Mouse (Mus musculus) monocyte, adult 2 months (primary cell): ENCODE results near the gene Zpbp2.

Source experiments
- DNase-seq, 2 experiments: peaks; one replicate each; pipeline ENCODE4 v3.0.0; 2022; ENCODE audit warnings: low spot score in 2 of 2, low read depth in 1 of 2

Zpbp2 gene

GRCm38 (mm10) chr11:98550975-98551828 is at the start of gene Zpbp2:
Gene Zpbp2 (plus strand): TSS chr11:98551097.
- DNase-seq: peak; percentile 70 to 88

GRCm38 (mm10) chr11:98504926-98505325 is 46.0 kb upstream of the Zpbp2 start:
- no peak for DNase-seq

DNA sequence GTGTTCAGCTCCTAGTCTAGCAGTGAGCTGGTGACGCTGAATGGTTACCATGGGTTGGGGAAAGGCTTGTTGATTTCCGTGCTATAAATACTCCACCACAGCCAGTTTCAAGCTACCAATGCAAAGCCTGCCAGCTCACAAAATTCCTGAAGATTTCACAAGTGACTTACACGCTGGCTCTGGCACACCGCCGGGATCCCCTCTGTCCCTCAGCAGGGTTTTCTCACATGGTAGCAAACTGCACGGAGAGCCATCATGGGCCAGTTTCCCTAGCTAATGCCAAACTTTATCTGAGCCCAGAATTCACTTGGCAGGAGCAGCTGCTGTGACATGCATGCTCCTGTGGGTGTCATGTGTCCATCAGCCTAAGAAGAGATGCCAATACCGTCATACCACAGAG is 41.5 kb upstream of the Zpbp2 start:
- no peak for DNase-seq

DNA sequence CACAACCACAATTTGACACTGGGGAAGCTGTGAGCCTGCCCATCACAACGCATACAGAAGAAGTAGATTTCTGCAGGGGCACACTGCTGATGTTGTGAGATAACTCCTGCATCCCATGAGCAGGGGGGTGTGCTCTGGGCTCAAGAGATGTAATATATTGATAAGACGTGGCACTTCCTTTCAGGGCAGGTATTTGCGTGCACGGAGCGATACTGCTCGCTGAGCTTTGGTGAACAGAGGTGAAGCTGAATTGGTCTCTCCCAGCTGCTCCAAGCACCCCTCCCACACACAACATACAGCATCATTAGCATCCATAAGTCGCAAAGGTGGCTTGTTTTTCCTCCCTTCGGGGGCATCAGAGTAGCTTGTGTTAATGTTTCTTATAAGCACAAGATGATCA is 40.8 kb upstream of the Zpbp2 start:
- DNase-seq: no peak

- no peak for DNase-seq
These were observed 38.0 kb upstream of the Zpbp2 start for GRCm38 (mm10) chr11:98512881-98513280.

DNA sequence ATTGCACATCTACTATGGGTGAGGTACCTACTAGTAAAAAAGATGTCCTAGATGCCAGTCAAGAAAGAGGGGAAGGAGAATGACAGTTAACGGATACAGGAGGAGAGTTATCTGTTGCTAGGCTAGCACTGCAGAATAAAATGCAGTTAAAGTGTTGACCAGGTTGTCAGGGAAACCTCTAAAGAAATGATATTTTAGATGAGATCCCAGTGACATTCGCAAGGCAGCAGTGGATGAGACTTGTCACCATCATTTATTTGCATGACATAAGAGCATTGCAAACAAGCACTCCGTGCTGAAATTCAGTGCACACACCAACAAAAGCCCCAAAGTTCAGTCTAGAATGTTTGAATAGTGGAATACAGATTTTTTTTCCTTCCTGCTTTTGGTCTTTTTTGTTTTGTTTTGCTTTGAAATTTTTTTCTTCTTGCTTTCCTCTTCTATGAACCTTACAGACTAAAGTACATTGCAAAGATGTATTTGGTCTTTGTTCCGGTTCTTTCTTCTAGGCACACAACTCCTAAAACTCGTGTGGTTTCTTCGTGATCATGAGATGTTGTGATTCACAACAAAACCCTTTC is 37.5 kb upstream of the Zpbp2 start:
- DNase-seq: no peak

GRCm38 (mm10) chr11:98520468-98520867 is 30.4 kb upstream of the Zpbp2 start:
- DNase-seq: no peak

DNA sequence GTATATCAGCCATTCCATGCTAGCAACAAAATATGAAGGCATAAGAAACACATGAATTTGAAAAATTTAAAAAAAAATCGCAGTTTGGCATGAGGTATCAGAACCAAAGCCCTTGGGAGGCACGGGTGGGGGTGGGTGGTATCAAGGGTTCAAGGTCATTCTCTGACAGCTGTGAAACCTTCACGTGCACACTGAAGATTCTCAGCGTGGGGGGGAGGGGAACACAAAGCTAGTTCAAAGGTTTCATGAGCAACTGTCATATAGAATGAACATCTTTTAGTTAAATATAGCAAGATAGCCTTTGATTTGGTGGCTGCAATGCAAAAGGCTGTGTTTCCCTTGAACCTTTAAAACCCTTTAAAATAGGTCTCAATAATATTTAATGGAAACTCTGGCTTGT is 25.8 kb upstream of the Zpbp2 start:
- no peak for DNase-seq

GRCm38 (mm10) chr11:98526824-98527461 is 24.0 kb upstream of the Zpbp2 start:
- DNase-seq: no peak

DNA sequence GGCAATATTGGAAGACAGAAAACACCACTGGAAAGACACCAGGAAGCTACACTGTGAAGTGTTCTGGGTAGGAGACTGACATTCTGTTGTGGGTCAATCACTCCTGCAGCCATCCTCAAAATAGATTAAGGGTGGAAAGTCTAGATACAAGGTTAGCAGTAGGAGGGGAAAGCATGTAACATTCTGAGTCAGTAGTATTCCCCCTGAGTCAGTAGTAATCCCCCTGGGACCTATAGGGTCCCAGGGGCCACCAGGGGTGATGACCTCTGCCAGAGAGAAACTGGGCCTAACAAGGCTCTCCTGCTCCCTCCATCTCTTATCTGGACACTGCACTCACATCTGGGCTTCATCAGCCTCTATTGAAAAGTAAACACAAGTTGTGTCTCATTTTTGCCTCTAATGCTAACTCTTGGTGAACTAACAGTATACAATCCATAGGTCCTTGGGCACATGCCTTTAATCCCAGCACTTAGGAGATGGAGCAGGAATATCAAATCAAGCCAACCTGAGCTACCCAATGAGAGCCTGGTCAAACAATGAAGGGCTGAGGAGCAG is 13.3 kb upstream of the Zpbp2 start:
- DNase-seq: no peak

DNA sequence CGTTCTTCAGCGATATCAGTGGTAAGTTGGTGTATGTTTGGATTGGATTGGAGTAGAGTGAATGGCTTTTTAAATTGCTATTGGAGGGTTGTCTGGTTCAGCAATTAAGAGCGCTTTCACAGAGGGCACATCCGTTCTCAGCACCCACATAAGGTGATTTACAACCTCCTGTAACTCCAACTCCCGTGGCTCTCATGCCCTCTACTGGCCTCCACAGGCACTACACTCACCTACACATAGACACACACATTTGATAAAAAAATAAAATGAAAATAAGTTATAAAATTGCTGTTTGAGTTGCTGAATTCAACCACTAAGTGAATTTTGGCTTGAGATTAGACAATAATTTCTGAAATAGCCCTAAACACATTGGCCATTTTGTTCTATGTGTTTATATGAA is 10.6 kb upstream of the Zpbp2 start:
- no peak for DNase-seq

DNA sequence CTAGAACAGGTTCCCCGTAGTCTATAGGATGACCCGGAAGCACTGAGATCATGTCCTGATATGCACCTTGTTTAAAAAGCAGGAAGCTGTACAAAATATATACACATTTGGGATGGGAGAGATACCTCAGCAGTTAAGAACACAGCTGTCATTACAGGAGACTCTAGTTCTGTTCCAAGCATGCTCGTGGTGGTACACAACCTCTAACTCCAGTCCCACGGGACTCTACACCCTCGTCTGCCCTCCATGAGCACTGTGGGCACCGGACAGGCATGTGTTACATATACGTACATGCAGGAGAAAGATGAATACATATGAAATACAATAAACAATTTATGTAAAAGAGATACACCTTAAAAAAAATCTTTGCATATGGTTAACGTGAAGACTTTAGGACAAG is 8.3 kb upstream of the Zpbp2 start:
- no peak for DNase-seq

DNA sequence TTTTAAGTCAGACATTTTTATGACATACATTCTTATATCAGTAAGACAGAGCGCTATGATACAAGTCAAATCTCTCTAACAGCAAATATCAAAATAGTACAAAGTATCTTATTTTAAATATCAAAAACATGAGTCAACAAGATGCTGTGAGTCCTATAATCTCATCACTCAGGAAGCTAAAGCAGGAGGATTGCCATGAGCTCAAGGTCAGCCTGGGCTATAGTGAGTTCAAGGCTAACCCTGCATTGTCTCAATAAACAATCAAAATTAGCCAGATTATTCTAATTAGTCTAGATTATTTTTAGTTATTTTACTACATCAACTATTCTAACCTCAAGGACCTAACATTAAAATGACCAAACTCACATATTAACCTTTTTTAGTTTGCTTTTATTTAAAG is 7.5 kb upstream of the Zpbp2 start:
- no peak for DNase-seq

DNA sequence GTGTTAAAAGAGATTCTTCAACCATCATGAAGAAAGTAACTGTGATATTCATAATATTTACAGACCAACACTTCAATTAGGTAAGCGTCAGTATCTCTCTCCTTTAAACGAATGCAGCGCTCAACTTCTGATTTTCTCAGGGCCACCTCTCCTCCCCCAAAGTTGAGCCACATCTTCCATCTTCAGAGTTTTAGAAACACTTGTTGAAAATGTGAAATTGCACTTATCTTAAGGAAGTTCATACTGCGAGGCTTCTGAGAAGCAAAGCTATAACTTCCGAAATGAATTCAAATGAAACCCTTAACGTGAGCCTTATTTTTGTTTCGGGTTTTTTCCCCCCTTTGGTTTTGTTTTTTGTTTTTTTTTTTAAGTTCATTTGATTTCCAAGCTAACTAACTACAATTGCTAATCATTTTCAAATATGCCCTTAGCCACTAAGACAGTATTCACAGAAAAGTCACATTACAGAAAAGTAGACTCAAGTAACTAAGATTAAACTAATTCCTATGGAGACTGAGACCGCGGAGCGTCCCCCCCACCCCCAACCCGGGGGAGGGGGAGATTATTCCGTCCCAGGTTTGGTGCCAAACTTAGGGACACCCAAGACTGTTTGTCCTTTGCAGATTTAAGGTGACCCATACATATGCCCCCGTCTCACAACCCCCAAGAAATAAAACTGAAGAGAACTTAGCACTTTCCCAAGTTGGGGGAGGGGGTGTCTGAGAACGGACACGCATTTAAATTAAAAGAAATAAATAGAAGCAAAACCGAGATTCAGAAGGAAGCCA is 5.8 kb upstream of the Zpbp2 start:
- DNase-seq: no peak

DNA sequence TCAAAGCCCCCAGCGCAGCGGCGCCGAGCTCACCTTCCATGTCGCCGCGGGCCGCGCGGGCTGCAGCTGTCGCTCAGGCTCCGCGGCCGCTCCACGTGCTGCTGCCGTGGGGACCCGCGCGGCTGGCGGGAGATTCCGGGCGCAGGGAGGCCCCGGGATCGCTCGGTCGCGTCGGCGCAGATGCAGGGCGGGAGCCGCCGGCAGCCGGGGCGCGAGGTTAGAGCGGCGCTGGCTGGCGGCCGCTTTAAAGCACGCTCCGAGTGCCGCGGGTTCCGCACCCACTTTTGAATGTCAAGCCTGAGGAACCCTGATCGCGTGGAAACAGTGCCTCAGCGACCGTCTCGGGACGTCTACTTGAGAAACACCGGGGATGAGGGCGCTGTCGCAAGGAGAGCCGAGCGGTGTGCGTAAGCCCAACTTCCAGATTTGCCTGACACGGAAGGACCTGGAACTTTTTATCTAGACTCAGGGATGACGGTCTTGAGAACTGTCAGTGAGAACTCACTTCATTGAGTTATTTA is 5.1 kb upstream of the Zpbp2 start, which contains the start of gene Ikzf3:
TSS of gene Ikzf3 (minus strand) at position 321 of the 521 bp plus-strand sequence.
- DNase-seq: peak in 1 of 2 experiments; percentile 55

DNA sequence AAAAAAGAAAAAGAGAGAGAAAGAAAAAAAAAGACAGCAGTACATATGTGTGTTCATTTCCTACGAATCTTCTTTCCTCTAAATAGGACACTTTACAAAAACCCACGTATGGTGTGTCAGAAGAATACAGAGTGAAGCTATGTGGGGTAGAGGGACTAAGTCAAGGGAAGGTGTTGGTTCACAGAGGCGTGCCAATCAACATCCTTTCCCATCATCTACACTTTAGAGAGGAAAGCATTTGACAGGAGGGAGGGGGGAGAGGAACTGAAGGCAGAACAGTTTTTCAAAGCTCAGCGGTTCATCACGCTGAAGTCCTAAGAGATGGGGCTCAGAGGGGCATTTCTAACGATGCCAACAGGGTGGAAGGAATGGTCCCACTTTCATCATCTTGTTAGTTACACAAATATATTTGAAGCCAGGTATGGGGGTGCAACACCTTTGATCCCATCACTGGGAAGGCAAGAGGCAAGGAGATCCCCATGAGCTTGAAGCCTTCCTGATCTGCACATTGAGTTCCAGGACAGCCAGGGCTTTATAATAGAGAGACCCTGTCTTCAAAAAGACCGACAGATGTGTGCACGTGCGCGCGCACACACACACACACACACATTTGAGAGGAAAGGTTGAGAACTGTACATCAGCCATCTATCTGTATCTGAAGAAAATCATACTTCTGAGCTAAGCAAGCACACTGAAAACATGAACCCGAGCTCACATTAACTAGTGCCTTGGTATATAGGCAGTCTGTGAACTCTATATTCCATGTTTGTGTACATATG is 4.2 kb upstream of the Zpbp2 start:
- no peak for DNase-seq

- no peak for DNase-seq
These were observed 3.6 kb upstream of the Zpbp2 start for GRCm38 (mm10) chr11:98547308-98547693.

GRCm38 (mm10) chr11:98549363-98549762 is 1.5 kb upstream of the Zpbp2 start:
- no peak for DNase-seq

- DNase-seq: peak in 1 of 2 experiments; percentile 15
These were observed 454 bp upstream of the Zpbp2 start for GRCm38 (mm10) chr11:98550311-98550974.

- no peak for DNase-seq
These were observed 3.1 kb downstream of the Zpbp2 start for GRCm38 (mm10) chr11:98553966-98554365.
